Mouse (Mus musculus) layer of hippocampus, adult 11-12 months (tissue): ENCODE results near the gene Haghl.

Source experiments
- DNase-seq: peaks from one replicate; pipeline ENCODE4 v3.0.0; 2022; ENCODE audit warnings: low spot score

Gene Haghl

DNA sequence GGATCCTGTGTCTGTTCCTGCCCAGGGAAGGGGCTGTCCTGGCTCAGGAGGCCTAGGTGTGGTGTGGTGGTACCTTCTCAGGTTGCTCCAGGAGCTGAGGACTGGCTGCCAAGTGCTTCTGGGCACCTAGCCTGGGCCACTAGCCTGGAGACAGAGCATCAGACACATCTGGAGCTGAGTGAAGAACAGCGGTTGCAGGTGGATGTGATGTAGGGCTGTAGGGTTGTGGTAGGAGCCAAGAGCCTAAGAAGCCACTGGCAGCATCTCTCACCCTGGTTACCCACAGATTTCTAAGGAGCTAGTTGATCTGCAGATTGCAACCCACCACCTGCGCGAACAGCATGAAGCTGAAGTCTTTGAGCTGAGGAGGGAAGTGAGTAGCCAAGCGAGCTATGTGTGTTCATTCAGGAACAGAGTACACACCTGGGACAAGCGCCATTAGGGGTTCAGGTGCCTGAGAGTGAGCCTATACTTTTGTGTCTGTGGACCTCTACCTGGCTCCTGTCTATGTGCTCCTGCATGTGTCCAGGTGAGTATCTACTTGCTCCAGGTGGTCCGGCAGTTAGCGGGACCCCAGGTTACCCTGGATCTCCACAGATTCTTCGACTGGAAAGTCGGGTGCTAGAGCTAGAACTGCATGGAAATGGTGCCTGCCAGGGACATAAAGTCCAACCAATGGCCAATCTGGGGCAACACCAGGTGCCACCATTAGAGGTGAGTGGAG, 1.5 kb upstream of the Haghl start:
- DNase-seq: no peak

DNA sequence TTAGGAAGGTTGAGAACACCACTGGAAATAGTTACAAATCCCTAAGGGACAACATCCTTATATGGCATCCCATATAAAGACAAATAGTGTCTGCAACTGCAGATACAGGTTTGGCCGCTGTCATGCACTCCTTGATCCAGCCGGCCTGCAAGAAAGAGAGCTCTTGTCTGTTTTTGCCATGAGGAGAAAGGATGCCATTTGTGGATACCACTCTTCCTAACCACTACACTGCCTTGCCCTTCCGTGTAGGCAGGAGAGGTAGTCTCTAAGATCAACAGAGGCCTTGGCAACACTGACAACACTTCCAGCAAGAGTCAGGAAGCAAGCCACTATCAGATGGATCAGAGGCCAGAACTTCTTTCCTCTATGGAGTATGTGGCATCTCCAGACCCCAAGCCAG, 807 bp upstream of the Haghl start, which contains the start of gene Ccdc78:
Ccdc78 (plus strand) TSS at position 301 of the 400 bp plus-strand sequence.
- no peak for DNase-seq

DNA sequence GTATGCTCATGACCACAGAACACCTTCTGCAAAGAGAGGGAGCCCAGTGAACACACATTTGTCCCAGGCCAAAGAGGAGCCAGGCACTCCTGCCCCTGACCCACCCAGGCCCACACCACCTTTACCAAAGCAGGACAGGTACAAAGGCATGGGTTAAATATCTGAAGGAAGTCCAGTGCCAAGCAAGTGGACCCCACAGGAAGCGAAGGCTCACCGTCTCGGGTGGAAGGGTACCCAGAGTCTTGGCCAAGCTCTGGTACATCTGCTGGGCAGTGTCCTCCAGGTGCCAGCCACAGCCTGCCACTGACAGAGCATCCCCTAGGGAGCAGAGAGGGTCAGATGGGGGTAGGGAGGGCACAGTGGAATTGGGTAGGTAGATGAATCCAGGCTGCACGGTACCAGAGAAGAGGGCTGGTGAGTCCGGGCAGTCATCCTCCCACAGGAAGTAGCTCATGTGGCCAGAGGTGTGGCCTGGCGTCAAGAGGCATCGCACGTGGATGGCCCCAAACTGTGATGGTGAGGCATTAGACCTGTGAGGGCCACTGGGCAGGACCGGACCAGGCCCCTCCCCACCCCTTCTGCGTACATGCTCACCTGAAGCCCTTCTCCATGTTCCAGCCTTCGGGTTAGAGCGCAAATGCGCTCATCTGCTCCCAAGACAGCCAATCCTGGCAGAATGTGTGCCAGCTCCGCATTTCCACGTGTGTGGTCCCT, 1.5 kb downstream of the Haghl start:
- no peak for DNase-seq

DNA sequence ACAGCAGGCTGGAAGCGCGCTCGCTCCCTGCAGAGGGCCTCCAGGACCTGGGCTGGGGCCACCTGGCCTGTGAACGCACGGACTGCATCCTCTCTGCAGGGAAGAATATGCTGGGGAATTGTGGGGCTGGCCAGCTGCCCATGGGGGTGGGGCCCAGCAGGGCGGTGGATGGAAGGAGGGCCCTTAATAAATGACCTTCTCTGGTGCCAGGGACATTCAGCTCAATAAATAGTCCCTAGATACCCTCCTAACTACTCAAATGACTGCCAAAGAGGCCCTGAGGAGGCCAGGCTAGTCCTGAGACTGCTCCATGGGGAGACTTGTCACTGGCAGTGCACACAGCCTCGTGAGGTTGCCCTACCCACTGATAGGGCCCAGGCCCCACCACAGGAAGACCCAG, 2.4 kb downstream of the Haghl start:
- no peak for DNase-seq

DNA sequence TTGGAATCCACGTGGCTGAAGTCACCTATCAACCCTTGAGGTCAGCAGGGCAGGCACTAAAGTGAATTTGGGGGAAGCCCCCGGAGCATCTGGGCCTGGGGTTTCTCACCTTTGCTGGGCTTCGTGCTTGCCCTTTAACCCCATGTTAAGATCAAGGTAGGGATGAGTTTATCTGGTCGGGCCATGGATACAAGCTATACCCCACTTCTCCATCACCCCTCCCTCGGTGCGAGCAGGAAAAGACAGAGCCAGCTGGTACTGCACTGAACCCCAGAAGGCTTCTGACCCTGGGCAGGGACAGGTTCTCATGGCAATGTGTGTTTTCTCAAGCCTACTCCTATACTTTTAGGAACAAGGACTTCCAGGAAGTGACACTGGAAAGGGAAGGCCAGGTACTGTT, 4.1 kb downstream of the Haghl start:
- no peak for DNase-seq

DNA sequence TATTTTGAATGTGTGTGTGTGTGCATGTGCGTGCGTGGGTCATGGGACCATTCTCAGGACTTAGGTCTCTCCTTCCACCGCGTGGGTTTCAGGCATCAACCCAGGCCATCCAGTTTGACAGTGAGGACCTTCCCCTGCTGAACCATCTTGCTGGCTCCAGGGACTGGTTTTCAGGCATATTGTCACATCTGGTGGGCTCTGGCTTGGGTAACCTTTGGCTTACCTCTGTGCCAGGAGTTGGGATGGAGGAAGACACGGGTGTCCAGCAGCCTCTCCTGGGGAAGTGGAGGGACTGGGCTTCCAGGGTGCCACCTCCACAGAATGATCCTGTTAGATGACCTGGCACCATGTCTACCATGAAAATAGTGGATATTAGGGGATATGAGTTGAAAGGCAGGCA, 7.5 kb downstream of the Haghl start:
- no peak for DNase-seq

DNA sequence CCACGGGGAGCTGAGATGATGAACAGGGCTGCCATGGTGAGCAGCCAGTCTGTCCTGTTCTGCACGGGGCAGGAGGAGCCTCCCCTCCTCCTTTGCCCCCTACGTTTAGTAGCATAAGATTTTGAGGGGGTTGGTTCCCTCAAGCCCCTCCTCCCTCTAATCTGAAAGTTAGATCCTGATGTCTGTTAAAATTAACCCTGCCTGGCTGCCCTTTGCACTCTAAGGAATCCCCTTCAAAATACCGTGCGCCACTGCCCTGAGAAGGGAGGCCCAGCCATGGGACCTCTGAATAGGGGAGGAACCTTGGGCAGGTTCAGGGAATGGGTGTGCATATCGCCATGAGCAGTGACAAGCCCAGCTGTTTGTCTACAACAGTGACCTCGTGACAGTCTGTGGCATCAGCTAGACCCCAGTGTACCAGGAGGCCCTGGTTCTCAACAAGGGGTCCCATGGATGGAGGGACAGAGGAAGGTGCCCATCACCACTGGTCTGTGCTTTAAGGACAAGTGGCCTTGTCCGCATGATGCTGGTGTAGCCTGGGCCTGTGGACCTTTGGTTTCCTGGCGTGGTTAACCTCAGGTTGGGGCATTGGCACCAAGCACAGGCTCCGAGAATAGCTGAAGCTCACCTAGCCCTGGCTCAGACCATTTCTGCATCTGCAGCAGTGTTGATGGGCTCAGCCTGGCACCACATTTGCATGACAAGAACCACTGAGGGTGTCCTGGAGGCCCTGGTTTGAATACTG, 10.0 kb downstream of the Haghl start:
- DNase-seq: no peak

DNA sequence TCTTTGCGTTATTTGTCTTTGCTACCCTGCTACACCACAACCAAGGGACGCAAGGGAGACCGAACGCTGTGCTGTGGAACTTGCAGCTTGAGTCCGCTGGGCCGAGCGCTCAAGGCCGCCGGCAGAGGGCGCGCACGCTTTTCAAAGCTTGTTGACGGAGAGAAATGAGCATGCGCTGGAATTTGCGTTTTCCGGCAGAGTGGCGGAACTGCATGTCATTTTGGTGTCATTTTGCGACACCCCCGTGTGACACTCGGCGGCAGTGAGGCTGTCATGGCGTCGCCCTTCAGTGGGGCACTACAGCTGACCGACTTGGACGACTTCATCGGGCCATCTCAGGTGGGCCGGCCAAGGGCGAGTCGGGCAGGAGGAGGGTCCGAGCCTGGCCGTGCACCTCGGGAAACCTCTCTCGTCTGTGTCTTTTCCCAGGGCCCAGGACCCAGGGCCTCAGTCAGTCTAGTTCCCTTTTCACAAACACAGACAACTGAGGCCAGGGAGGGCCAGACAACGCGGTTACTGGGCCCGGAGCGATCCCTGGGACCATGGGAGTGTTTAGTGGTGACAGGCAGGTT, 11.8 kb downstream of the Haghl start, which contains the start of gene Narfl:
Narfl (plus strand) TSS at position 228 of the 572 bp plus-strand sequence.
- peak; percentile 99 for DNase-seq

DNA sequence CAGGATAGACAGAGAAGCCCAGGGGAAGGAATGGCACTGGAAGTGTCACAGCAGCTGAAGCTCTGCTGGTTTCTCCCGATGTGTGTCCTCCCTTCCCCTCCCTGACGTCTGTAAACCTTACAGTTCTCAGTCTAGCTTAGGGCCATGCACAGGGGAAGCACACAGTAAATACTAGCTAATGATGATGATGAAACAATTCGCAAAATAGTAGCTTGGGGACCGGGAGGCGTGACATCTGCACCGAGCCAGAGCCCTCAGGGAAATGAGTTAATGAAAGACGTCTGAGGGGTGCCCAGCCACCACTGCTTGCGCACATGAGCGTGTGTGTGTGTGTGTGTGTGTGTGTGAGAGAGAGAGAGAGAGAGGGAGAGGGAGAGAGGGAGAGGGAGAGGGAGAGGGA, 16.1 kb downstream of the Haghl start:
- DNase-seq: no peak

DNA sequence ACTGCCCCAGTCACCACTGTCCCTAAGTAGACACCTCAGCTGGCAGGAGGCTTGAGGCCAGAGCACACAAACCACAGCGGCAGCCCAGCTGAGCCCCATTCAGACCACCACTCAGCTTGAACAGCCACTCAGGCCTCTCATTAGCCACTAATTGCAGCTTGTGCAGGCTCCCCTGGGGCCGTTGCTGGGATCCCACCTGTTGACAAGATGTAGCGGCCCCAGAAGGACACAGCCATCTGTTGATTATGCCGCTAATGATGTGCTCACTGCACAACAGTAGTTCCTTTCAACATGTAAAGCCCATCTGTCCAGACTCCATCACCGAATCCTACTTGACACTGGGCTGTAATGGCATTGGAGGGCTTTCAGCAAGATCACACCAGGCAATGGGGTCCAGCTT, 19.6 kb downstream of the Haghl start:
- DNase-seq: no peak

DNA sequence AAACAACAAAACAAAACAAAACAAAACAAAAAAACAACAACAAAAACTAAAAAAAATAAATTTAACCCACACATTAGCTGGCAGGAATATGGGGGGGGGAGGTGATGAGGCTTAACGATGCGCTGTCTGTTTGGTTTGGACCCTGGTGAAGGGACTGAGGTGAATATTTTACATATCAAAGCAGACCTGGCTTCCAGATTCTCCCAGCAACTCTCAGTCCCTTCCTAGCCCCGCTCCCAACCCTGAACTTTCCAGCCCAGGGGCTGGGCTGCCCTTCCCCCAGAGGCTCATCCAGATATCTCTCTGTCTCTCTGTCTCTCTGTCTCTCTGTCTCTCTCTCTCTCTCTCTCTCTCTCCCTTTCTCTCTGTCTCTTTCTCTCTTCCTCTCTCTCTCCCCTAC, 22.9 kb downstream of the Haghl start:
- no peak for DNase-seq

DNA sequence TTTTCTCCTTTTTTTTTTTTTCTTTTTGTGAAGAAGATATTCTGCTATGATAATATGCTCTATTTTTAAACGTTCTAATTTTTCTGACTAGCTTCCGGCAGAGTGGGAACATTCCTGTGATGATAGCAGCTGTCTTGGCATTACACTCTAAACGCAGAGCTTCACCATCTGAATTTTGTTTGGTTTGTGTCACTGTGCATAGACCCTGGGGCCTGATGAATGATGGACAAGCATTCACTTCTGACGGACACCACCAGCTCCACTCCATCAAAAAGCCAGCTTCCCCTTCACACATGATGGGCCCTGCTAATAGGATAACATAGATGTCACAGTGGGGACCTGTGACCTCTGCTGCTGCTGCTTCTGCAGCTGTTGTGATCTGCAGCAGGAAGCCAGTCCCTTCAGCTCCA, 23.9 kb downstream of the Haghl start:
- DNase-seq: no peak

DNA sequence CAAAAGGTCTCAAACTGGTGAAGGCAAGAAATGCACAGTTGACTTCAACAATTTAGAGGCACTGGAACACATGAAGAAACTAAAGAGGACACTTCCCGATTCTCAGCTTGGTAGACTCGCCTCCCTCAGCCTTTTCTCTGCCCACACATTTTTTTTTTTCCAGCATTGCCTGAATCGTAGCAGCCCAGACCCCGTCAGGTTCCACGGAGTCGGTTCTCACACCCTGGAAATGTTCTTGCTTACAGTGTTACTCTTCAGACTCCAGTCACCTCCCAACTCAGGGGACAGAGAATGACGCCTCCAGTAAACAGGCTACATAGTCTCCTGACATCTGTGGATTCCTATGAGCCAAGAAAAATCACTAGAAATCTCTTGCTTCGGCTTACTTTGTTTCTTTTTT, 25.3 kb downstream of the Haghl start:
- no peak for DNase-seq

DNA sequence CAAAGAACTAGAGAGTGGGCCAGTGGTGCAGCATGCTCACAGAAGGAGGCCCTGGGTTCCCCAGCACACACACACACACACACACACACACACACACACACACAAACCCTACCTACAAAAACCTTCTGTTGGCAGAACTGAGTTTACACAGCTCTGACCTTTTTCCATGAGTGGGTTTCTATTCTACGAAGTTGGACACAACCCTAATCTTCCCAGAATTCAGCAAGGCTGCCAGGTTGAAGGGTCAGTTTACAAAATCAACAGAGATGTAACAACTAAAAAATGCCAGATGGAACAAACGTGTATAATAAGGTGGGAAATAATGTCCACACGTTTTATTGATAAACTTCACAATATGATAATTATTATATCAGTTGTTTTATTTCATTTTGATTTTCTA, 27.8 kb downstream of the Haghl start:
- no peak for DNase-seq

DNA sequence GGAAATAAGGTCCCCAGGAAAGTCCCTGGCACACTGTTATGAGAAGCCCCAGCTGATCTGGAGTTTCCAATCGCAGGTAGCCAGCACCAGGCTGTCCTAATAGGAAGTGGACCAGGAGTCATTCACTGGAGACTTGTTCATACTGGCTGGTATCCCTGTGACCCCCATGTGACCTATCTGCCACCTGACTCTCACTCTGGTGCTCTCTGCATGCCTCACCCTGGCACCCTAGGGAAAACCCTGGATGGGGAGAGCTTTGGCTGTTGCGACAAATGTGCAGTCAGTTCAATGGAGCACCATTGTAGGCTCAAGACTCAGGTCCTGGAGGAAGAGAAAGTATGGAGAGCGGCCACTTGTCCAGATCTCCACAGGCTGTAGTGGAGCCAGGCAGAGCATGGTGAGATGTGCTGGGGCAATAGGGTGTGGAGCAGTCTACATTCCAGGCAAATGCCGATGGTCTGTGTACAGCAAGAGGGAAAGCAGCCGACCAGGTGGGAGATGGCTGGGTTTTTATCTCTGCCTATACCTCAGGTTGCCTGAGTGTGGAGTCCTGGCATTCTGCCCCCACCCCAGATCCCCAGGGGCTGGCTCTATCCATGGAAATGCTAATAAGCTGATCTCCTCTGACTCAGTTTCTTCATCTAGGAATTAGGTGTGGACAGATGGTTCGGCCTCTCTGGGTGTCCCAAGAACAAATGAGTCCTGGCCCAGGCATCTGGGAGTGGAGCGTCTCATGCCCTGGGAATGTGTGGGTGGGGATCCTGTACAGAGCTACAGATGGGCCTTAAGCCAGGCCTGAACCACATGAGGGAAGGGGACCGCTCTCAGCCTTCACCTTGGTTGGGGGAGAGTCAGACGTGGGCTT, 28.9 kb downstream of the Haghl start:
- no peak for DNase-seq

DNA sequence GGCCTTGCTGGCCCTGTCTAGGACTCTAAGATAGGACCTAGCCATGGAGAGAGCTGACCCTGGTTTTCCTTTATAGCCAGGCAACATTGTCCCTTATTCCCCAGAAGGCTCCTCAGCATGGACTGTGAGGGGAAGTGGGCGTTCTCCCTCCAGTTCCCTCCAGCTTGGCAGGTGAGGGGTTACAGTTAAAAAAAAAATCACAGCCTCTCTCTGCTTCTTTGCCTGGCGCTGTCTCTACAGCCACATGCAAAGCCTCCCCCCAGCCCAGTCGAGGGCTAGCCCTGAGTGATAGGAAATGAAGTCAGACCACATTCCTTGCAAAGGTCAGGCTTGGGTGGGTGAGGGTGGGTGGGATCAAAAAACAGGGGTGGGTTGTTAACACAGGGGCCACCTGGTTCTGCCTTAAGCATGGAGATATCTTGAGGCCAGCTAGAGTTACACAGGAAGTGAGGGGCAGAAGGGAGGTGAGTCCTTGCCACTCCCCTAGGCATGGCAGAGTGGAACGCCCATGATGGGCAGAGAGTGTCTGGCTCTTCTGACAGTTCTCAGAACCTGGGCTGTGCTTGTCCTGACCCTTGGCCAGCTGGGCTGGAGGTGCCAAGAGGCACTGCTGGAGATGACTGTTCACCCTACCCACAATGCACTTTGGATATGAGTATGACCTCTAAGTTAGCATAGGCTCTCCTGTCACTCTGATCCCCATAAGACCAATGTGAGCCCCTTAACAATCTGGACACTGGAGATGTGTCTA, 29.7 kb downstream of the Haghl start:
- DNase-seq: no peak

DNA sequence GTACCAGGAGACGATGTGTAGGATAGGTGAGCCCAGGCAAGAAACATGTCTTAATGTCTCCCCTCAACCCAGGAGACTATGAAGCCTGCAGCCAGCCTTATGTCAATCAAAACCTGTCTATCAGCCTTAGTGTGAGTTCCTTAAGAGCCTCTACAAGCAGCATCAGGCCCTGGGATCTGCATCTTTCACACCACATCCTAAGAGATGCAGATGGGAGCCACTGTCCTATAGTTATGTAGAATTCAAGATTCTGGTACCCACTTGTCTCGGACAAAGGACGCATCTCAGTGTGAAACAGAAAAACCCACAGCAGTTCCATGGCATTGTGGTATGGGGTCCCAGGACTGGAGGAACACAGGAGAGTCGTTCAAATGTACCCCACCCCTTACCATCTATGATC, 30.4 kb downstream of the Haghl start:
- no peak for DNase-seq

DNA sequence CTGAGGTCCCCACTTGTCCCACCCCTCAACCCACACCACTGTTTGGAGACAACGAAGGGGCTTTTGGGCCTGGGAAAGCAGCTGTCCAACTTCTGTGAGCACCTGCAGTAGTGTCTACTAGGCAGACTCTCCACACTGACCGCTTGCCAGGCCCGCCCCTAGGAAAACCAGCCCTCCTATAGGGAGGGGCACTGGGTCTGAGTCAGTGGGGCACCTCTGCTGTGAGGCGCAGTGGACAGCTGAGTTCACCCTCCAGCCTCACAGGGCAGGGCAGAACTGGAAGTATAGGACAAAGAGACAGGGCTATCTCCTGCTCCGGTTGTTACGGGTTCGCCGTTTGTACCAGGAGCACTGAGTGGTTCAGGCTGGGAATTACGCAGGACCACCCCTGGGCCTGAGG, 31.2 kb downstream of the Haghl start, which contains the start of gene Msln:
Msln (minus strand) TSS at position 138 of the 400 bp plus-strand sequence.
- DNase-seq: no peak

DNA sequence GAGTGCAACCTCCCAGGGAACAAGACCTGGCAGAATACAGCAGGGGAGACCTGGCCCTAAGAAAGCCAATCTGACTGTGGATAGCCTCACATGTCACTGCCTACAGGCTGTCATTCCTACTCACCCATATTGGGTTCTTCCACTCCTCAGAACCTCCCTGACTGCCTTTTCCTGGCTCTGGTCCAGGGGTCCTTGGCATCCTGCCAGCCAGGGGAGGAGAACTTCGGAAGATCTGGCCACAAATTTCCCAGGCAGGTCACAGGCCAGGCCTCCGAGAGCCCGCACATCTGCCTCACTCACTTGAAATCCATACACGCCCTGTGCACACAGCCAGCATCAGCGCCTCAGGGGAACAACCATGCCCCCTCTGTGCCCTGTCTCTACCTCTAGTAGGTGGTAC, 34.0 kb downstream of the Haghl start:
- DNase-seq: no peak

DNA sequence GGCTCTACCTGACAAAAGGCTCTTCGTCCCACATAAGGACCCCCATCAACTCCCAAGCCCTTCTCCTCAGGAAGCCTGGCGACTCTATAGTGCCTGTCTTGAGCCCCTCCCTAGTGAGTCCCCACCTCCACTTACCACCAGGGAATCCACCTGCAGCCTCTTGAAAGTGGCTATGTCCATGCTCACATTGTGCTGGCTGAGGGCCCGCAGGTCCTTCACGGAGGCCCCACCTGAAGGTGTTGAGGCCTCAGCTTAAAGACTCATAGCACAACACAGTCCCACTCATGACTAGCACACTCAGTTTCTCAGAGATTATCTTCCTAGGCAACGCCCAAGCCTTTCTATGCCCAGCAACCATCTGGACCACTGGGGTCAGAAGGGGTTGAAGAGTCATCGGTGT, 36.2 kb downstream of the Haghl start:
- DNase-seq: no peak

DNA sequence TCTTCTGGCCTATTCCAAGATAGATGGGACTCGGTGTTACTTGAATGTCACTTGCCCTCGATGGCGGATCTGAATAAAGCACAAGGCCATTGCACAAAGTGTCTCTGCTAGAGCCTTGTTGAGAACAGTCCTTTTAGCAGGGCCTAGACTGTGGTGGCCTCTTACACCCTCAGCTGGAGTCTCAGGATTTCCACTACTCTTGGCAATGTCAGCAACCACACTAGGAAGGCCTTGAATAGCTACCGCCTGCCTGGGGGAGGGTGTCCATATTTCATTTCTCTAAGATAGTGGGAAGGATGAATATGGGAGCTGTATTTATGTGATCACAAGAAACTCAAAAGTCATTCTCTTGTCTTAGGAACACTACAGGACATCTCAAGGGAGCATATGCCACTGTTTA, 37.2 kb downstream of the Haghl start:
- DNase-seq: no peak
